Mouse (Mus musculus): ENCODE data around the gene Denr.
A peak's percentile ranks its signal among the peaks of the same experiment; 100 is the strongest.

Denr gene

DNA sequence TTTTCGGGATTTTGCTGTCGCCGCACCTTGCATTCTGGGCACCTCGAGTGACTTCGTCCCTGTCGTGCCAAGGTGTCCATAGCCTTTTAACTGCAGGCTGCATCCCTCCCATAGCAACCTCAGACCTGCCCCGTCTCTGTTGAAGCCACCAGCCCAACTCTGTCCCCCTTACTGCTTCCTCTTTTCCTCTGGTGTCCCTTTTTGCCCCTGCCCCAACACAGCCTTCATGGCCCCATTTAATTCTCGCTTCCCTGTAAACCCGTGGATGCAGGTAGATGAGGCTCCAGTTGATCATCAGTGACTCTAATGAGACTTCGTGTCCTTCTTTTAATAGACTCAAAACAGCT, 629 bp downstream of the Denr start:
- DNase-seq (ENCODE audit: low read depth) = no peak

DNA sequence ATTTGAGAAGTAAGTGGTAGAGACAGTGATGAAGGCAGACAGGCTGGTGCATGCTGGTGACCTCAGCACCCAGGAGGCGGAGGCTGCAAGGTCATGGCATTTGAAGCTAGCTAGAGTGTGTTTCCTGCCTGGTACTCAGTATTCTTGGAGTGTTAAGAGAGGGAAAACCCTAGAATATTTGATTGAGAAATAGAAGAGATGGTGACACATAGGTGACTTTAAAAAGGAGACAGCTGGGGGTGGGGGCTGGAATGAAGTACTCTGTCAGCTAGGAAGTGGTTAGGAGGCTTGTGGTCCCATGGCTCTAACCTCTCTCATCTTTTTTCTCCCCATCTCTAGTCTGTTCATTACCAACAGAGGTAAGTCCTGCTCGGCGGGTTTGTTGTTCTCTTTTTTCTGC, 7.9 kb downstream of the Denr start:
- no peak for DNase-seq (ENCODE audit: low read depth)

DNA sequence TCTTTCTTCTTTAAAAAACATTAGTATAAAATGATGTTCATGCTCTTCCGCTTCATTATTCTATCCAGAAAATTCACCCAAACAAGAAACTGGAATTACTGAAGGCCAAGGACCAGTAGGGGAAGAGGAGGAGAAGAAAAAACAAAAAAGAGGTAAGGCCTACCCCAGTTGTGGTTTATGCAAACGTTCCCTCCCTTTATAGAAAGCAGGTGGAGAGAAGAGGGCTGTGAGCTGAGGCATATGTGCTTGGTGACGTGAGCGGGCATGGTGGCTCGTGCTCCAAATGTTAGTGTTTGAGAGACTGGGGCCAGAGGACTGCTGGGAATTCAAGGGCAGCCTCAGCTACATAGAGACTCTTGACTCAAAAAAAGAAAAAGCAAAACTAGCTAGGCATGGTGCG, 15.1 kb downstream of the Denr start:
- no peak for DNase-seq (ENCODE audit: low read depth)

DNA sequence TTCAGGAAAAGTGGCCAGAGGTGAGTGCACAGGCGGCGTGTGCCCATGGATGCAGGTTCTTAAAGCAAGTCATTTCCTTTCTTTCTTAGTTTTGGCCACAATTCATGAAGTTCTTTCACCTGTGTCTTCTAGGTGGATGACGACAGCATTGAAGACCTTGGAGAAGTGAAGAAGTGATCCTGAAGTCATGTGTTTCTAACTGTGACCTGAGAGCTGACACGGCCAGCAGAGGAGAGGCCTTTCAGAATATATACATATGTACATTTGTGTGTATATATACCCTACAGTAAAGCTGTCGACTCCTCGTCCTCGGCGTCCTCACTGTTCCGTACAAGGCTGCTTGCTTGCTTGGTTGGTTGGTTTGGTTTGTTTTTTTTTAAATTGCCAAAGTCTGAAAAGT, 20.1 kb downstream of the Denr start, which contains the start of gene Gm43518:
Gm43518 (plus strand) TSS at position 301 of the 400 bp plus-strand sequence.
- DNase-seq (ENCODE audit: low read depth) = no peak

DNA sequence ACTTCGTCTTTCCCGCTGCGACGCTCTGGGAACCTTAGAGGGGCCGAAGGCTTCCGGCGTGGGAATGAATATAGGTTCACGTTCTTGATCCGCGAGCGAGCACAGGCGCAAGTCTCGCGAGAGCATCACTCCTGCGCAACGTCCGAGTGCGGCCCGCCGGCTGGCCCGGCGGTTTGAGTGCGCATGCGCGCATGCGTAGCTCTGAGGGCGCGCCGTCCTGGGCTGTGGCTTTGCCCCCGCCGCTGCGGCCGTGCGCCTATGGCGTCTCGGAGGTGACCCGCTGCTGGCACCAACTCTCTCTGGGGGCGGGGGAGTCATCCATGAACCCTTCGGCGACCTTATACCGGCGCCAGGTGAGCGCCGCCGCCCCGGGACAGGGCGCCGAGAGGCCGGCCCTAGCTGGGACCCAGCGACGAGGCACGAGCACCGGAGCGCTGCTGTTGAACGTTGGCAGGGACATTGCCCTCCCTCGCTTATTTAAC, 23.6 kb downstream of the Denr start, which contains the start of gene Ccdc62:
Ccdc62 (plus strand) TSS at position 172 of the 482 bp plus-strand sequence.
- peak; percentile 99 for DNase-seq (ENCODE audit: low read depth)

DNA sequence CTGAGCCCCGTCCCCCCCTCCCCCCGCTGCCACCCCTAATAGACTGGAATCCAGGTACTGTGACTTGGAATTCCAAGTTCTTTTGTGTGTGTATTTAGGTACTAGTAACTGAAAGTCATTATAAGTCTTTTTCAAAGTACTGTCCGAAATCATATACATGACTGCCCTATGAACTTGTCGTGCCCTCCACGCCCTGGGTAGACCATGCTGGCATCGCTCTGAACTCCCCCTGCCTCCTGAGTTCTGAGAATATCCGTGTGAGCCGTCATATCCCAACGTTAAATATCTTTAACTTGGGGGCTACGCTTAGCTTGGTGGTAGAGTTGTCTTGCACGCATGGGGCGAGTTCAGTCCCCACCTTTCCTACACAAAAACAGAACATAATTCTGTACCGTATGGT, 24.2 kb downstream of the Denr start:
- DNase-seq (ENCODE audit: low read depth) = no peak

DNA sequence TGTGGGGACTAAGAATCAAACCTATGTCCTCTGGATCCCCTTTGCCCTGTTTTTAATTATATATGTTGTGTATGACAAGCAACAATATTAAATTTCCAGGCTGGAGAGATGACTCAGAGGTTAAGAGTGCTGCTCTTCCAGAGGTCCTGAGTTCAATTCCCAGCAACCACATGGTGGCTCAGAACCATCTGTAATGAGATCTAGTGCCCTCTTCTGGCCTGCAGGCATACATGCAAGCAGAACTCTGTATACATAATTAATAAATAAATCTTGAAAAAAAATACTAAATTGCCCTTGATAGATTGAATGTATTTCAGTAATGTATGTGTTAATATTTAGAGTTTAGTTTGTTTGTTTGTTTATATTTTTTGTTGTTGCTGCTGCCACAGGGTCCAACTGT, 26.0 kb downstream of the Denr start:
- DNase-seq (ENCODE audit: low read depth) = peak; percentile 11

DNA sequence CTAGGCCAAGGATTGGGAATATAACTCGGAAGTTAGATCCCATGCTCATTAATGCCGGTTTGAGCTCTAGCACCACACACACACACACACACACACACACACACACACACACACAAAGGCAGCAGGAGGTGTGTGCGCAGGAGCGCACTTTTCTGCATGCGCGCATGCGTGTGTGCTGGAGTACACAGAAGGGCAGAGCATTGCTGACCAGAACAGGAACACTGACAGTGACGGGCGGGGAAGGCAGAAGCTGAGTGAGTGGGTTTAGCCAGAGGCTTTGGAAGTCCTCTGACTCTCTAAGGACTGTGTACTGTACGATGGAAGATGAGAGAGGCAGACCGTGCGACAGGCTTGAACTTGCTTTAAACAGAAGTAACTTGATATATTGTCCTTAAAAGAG, 26.6 kb downstream of the Denr start:
- no peak for DNase-seq (ENCODE audit: low read depth)

DNA sequence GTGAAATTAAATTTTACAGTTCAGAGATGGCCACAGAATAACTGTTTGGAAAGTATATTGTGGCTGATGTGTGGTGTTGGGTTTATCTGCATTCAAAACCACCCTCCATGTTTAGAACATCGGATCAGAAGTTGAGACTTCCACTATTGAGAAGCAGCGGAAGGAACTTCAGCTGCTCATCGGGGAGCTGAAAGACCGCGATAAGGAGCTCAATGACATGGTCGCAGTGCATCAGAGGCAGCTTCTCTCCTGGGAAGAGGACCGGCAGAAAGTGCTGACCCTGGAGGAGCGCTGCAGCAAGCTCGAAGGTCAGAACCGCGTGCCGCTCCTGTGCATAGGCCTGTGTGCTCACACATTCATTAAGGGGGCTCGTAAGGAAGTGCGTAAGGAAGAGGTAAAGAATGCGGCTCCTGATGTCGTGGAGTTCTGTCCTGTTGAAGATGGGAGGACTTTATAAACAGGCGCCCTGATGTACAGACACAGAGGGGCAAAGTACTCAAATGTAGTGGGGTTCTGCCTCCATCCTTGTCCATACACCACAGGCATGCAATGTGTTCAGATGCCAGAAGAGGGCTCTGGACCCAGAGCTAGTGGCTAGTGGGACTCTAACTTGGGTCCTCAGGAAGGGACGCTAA, 27.1 kb downstream of the Denr start:
- DNase-seq (ENCODE audit: low read depth) = peak; percentile 36

DNA sequence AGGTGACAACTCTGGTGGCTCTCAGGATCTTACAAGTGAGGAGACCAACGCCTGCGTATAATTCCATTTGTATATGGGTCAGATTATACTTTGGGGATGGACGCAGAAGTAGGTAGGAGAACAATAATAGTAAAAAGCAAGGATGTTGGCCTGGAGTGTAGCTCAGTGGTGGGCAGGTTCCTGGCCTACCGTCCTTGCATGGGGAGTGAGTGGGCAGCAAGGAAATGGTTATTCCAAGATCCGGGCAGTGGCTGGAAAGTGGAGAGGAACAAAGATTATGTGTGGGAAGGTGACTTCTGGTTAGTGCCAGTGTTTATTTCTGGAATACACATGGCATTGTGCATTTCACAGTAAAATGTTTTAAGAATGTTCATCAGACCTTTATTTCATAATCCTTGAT, 29.0 kb downstream of the Denr start:
- no peak for DNase-seq (ENCODE audit: low read depth)

DNA sequence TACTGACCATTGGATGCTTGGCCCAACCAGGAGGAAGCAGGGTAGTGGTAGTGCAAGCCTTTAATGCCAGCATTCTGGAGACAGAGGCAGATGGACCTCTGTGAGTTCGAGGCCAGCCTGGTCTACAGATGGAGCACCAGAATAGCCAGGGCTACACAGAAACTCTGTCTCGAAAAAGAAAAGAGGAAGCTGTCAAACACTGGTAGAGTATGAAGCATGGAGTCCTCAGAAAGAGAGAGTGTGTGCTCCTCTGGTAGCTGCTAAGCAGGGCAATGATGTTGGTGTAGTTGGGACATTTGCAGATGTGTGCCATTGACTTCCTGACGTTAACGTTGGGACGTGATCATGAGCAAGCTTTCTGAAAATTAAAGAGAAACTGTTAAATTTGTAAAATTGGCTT, 31.5 kb downstream of the Denr start:
- no peak for DNase-seq (ENCODE audit: low read depth)

DNA sequence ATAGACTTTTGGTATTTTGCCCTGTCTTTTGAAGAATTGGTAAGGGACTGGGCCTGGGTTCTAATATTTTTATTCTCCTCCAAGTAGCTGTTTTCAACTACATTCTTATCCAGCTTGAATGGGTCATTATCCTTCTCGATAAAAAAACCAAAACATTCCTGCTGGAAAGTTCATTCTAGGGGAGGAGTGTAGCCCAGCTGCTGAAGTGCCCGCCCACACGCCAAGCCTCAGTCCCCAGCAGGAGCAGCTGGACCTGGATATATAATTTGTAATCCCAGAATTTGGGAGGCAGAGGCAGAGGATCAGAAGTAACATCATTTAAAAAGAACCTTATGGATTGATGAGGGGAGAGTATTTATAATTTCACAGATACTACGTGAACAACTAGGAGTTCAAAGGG, 39.6 kb downstream of the Denr start:
- no peak for DNase-seq (ENCODE audit: low read depth)

DNA sequence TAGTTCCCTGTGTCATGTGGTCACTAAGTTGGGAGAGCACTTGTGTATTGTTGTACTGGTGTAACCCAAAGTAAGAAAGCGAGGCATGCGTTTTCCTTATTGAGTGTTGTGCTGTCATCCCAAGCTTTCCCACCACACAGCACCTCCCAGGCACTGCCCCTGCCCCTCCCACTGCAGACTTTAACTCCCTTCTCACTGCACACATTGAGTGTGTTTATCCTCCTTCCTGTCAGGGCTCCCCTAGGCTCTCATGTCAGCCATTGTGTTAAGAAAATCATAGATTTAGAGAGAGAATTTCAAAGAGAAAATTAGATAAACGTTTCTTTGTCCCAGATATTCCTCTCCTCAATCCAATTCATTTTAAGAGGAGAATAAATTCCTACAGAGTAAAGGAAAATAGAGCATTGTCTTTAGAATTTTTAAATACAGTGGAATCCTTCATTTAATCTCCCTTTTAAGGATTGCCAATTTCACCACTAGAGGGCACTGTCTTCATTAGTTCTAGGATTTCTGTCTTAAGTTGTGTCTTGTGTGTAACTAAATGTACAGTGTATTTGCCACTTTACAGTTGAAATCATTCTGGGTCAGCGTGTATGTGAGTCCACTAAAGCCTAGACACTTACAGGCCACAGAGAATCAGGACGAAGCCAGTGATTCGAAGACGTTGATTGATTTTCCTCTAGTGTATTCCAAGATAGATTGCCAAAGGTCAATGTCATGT, 40.2 kb downstream of the Denr start:
- peak; percentile 87 for DNase-seq (ENCODE audit: low read depth)

DNA sequence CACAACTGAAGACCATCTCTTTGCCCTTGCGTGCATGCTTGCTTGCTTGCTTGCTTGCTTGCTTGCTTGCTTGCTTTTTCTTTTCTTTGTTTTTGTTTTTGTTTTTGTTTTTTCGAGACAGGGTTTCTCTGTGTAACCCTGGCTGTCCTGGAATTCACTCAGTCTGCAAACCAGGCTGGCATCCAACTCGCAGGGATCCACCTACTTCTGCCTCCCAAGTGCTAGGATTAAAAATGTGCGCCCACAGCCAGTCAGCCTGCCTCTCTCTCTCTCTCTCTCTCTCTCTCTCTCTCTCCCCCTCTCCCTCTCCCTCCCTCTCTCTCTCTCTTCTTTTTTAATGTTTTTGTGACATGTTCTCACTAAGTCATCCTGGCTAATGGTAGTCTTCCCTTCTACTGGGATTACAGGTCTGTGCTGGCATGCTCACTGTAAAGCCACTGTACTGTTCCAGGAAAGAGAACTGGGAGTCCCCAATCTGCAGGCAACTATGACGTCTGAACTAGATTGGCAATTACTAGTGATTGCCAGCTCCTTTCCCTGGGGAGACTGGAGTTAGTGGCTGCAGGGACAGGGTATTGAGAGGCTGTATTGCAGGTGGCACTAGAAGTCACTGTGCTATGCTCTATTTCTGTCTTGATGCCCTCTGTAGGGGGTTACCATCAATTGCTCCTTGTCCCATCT, 45.5 kb downstream of the Denr start:
- peak; percentile 29 for DNase-seq (ENCODE audit: low read depth)

DNA sequence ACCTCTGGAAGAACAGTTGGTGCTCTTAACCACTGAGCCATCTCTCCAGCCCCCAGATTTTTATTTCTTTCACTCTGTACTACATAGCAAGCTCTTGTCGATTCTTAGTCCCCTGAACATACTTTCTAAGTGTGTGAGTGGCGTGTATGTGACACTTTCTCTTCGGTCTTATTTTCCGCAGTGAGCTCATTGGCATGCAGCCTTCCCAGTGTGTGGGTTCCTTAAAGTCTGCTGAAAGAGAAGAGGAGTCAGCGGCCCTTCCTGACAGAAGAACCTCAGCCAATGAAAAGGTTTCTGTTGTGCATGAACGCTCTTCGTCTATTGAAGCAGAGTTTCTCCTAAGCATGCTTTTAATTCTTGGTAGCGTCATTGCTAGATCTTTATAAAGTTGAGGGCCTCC, 50.2 kb downstream of the Denr start:
- DNase-seq (ENCODE audit: low read depth) = no peak

DNA sequence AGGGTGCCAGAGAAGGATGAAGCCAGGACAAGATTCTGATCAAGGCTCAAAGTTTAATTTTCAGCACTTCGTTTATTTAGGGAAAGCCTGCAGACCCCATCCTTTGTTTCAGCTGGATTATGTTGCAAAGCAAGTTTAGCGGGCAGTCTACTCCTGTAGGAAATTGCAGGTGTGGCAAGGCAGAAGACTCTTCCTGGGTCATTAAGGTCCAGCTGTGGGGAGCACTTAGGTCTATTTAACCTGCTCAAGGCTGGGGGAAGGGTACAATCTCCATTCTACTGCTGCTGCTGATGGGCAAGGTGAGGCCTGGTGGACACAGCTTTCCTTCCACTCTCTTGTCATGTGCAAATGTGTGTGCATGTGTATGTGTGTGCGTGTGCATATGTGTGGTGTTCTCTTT, 52.0 kb downstream of the Denr start:
- no peak for DNase-seq (ENCODE audit: low read depth)

DNA sequence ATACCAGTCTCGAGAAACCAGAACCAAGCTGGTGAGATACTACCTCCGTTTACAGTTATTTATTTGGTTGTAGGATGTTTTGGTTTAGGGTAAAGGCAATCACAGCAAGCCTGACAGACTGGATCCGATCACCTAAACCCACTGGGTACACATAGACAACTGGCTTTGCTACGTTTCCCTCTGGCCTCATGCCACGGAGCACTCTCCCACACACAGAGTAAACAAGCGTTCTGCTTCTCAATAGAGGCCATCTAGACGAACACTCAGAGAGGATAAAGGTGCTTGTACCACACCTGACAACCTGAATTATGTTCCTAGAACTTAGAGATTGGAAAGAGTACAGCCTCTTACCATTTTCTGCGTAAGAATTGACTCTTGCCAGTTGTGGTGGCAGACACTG, 53.2 kb downstream of the Denr start:
- DNase-seq (ENCODE audit: low read depth) = no peak

DNA sequence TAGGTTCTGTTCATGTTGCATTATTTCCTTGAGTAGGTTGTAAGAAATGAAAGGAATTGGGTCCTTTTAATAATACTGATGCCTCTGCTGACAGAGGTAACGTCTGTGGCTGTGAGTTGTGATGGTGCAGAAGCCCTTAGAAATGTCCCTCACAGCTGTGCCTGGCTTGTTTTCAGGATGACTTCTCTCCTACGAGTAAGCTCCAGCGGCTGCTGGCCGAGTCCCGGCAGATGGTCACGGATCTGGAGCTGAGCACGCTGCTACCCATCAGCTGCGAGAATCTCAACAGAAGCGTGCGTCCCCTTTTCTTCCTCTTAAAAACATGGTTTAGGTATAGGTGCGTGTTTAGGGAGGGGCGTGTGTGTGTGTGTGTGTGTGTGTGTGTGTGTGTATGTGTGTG, 54.1 kb downstream of the Denr start:
- DNase-seq (ENCODE audit: low read depth) = no peak

DNA sequence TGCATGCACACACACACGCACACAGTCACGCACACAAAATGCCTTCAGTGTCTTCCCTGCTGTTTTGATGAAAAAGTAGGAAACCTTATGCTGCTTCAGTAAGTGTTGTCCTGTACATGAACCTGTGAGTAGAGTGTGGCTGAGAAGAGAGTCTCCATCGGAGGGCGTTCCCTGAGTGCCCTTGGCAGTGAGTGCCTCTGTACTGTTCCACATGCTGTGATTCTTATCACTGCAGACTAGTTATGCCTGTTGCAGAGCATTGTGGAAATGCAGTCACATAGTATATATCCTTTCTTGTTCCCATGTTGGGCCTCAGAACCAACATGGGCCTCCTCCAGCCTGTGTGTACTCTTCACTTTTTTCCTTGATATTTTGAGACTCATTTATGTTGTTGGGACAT, 57.2 kb downstream of the Denr start:
- no peak for DNase-seq (ENCODE audit: low read depth)

DNA sequence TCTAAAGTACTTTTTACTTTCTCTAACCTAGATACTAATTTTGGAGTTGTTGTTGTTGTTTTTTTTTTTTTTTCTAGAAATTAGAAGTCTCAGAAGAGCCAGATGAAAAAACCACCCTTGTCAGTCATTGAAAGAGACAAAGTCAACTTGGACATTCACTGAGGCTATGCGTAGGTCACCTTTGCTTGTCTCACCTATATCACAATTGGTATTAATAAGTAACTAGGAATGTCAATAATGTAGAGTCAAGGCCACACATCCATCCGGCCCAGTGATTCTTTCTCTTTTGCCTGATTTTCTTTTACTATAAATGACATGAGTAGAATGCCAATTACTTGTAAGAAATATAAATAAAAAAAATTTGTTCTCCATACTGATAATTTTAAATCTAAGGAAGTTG, 59.8 kb downstream of the Denr start:
- DNase-seq (ENCODE audit: low read depth) = no peak

DNA sequence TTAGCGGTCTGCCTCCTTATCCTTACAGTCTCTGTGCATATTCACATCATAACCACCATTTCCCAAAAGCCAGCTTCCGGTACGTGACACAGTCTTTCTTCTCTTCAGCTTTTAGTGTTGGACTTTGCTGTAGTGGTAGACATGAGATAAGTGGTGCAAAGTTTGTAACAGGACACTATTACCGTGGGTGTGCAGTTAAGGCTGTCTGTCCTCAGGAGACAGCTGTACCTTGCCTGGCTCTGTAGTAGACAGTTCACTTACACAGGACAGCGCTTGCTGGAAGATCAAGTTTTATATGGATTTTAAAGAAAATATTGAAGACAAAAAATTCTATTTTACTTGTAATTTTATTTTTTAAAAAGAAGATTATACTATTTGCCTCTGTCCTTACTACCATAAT, 61.5 kb downstream of the Denr start:
- DNase-seq (ENCODE audit: low read depth) = no peak

DNA sequence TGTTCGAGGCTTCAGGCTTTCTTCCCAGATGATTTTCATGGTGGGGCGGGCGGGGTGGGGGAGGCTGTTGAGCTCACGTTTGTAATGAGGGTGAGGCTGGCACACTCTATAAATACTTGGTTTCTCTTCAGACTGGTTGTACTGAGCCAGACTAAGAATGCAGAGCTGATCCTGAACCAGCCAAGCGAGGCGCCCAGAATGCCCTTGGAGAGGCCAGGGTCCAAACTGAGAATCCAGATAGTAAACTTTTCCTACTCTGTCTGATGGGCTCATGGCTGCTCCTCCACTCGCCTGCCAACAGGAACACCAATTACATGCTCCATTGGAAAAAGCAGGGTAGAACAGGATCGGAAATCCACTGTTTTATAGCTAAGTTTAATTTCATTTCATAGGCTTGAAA, 62.2 kb downstream of the Denr start:
- no peak for DNase-seq (ENCODE audit: low read depth)

DNA sequence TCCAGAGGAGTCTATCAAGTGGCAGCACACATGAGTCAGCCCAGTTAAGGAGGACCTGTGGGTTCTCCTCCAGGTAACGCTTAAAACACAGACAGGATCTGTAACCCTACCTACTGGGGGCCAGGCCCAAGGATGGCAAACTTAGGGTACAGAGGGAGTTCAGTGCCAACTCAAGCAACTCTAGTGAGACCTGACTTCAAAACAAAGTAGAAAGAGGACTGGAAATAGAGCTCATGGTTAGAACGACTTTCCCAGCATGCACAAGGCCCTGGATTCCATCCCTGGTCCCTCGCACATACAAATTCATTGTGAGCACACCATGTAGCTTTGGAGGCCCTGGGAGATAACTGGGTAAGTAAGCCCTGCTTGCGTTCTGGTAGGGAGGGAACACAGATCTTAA, 63.6 kb downstream of the Denr start:
- DNase-seq (ENCODE audit: low read depth) = no peak
